Mouse (Mus musculus) limb, embryonic 12.5 days (tissue): Measurements from ENCODE around the gene Cercam. TPM values are rescaled to one million over a fixed set of nuclear protein-coding genes. Genes with fewer than 3 reads are reported as not detected.
A peak's percentile ranks its signal among the peaks of the same experiment; 100 is the strongest.

Source experiments
- ATAC-seq: fragments of 200-750 bp; cut with Nextera tagmentation; 2 replicates; pipeline ENCODE4 v1.8.0; 2017; ENCODE audit warnings: low read depth, moderate TSS enrichment; ENCODE audit not compliant: insufficient number of reproducible peaks, insufficient read depth, low FRiP score, low TSS enrichment
- H3K27ac ChIP-seq: fragments of 300-500 bp; sonication (generic); 2 replicates; pipeline ENCODE4 v1.5.1; 2016; ENCODE audit warnings: mild to moderate bottlenecking, moderate library complexity
- H3K27me3 ChIP-seq: fragments of 300-500 bp; sonication (generic); 2 replicates; pipeline ENCODE4 v1.6.1; 2016; ENCODE audit warnings: mild to moderate bottlenecking, moderate library complexity
- H3K36me3 ChIP-seq: fragments of 300-500 bp; sonication (generic); 2 replicates; pipeline ENCODE4 v1.6.1; 2016; ENCODE audit warnings: mild to moderate bottlenecking, moderate library complexity
- H3K4me1 ChIP-seq: fragments of 300-500 bp; sonication (generic); replicated peaks from 2 replicates; pipeline ENCODE4 v1.6.1; 2016
- H3K4me2 ChIP-seq: fragments of 300-500 bp; sonication (generic); 2 replicates; pipeline ENCODE4 v1.6.1; 2016; ENCODE audit warnings: mild to moderate bottlenecking, moderate library complexity
- H3K4me3 ChIP-seq: fragments of 300-500 bp; sonication (generic); replicated peaks from 2 replicates; pipeline ENCODE4 v1.5.1; 2016; ENCODE audit warnings: mild to moderate bottlenecking
- H3K9ac ChIP-seq: fragments of 300-500 bp; sonication (generic); replicated peaks from 2 replicates; pipeline ENCODE4 v1.6.1; 2016; ENCODE audit warnings: mild to moderate bottlenecking, moderate library complexity
- H3K9me3 ChIP-seq: fragments of 300-500 bp; sonication (generic); 2 replicates; pipeline ENCODE4 v1.6.1; 2016; ENCODE audit warnings: mild to moderate bottlenecking, moderate library complexity
- WGBS: fragments of 180-500 bp; shearing (Covaris S2); methylation state at CpG from one replicate; pipeline ENCODE4 v1.1.7; 2016; 5-methylcytosine and 5-hydroxymethylcytosine counted together
- polyA plus RNA-seq: library from polyadenylated mRNA; unstranded; fragments of >200 nt; fragmentation: Nextera tagmentation; extraction: Ambion mirVana; gene quantifications from 2 replicates; pipeline ENCODE4 v1.2.1, GENCODE M21; 2016

The Cercam gene
- polyA plus RNA-seq, 1 experiment from 2014 or later = 15.1 TPM

DNA sequence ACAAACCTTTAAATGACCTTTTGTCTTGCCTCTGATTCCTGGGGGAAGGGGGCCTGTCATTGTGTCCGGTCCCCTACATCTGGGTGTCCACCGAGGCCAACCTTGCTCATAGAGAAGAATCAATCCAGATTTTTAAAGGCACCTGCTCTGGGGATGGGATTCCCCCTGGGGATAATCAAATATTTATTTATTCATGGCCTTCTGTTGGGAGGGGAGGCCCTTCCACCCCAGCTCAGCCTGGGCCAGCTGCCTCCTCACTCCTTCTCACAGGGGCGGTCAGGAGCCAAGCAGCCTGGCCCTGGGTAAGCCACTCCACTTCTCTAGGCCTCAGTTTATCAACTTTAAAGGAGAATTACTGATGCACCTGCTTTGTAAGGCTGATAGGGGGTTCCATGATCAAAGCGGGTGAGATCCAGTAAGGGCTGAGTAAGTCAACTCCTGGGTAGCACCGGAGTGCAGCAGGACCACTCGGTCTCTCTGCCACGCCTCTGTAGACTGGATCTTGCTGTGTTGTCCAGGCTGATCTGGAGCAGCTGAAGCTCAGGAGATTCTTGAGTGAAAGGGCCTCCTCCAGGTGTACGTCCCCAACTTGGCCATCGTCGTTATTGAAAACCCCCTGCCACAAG is 13.3 kb upstream of the Cercam start:
- Histone ChIP-seq H3K27me3 (peaks cover 31% of the 10 kb centered on the region), H3K4me2 (no peak overlapping the region), H3K9ac (no peak overlapping the region), H3K4me1 (no peaks in the 10 kb centered on the region; the same call in 1 of the 2 replicates), H3K36me3 (no peaks in the 10 kb centered on the region), H3K9me3 (no peaks in the 10 kb centered on the region), H3K27ac (no peak overlapping the region), H3K4me3 (no peak overlapping the region)
- 80% methylated on average over 10 of the region's 10 CpGs for WGBS
- no peak for ATAC-seq

DNA sequence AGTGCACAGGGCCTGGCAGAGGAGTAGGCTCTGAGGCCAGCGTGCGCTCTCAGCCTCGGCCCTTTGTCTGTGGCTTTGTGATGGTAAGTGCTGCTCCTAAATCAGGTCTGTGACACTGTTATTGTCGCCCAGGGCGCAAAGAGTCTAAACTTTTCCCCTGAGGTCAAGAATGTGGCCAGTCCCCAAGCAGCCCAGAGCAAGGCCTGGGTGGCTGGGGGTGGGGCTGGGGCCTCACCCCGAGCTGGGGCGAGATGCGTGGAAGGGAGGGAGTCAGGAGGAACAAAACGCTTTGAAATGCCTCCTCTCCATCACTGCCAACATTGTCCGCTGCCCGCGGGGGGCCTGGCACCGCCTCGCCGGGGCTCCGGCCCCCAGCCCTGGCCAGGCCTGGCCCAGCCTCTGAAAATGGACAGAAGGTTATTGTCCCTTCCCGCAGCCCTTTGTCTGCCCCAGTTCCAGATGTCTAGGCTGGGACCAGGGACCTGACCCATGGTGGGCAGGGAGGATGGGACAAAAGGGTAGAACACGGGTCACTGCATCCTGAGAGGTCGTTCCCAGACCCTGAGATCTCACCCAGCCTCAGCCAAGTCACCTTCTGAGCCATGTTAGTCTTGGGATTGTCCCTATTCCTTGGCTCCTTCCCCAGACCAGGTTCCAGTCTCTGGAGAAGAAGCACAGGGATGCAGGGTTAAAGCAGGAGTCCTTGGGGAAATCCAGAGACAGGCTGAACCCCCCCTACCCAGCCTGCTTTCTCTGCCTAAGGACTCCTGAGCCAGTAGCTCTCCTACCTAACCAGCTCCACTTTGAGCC is 12.3 kb upstream of the Cercam start:
- Histone ChIP-seq H3K27me3 (peaks cover 31% of the 10 kb centered on the region), H3K36me3 (no peaks in the 10 kb centered on the region), H3K4me3 (no peak overlapping the region), H3K4me1 (no peaks in the 10 kb centered on the region; the same call in 1 of the 2 replicates), H3K27ac (no peak overlapping the region), H3K4me2 (no peak overlapping the region), H3K9ac (no peak overlapping the region), H3K9me3 (no peaks in the 10 kb centered on the region)
- ATAC-seq = no peak
- WGBS = 14% methylated on average over 19 of the region's 19 CpGs

DNA sequence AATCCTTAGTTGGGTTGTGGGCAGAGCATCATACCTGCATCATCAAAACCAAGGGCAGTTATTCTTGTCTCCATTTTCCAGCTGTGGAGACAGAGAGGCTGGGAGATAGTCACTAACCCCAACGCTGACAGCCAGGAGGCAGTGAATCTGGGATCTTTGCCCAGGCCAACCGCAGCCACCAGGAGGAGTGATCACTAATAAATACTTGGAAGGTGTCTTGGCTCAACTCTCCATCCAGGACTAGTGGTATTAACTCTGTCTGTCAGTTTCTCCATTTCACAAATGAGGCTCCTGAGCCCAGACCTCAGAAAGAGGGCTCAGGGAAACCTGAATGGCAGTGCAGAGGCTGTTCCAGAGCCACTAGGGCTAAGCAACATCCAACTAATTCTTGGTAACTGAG is 11.6 kb upstream of the Cercam start:
- Histone ChIP-seq H3K4me3 (no peak overlapping the region), H3K36me3 (no peaks in the 10 kb centered on the region), H3K27ac (no peak overlapping the region), H3K4me2 (no peak overlapping the region), H3K9me3 (no peaks in the 10 kb centered on the region), H3K4me1 (no peaks in the 10 kb centered on the region; the same call in 1 of the 2 replicates), H3K9ac (no peak overlapping the region), H3K27me3 (peaks cover 31% of the 10 kb centered on the region)
- ATAC-seq = no peak
- WGBS = 48% methylated on average over 2 of the region's 2 CpGs

DNA sequence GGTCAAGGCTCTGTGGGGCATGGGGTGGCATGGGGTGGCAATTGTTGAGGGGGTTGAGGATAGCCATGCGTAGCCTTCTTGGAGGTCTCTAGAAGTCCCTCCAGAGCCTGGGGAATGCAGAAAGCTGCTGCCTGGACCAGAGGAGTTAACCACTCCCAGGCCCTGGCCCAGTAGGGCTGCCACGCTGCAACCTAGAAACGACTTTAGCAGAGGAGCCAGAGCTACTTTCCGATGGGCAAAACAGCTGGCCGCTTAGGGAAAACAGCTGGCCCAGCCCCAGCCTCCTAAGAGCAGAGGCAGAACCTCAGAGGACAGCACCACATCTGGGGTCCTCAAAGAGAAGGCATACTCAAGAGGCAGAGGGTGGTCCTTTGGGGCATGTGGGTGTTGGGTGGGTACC is 11.0 kb upstream of the Cercam start:
- Histone ChIP-seq H3K9ac (no peak overlapping the region), H3K4me1 (no peaks in the 10 kb centered on the region; the same call in 1 of the 2 replicates)
- 57% methylated on average over 5 of the region's 5 CpGs for WGBS

DNA sequence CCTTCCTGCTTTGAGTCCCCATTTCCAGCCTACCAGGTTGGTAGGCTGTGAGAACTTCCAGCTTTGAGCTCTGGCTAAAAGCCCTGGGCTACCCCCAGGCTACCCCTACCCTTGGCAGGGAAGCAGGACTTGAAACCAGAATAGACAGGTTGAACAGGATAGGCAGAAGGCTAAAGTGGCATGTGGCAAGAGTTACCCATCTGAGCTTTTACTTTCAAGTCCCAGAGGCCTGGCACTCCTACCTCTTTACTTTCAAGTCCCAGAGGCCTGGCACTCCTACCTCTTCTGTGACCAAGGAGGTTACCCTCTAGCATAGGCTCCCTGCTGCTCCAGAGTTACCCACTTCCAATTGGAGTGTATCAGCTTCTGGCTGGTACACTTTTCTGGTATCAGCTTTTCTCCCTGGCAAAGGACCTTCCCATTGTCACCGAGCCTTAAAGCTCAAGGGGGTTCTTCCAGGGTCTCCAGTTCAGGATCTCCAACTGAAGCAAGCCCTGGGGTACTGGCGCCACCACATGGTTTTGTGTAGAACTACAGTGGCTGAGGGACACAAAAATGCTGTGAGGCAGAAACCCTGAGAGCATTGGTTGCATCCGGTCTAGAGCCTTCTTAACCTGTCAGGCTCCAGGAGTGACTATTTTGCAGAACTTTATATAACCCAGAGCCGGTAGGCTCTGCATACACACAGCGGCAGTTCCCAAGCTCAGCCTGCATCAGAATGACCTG is 10.1 kb upstream of the Cercam start:
- no peak for ATAC-seq
- 10% methylated on average over 5 of the region's 5 CpGs for WGBS
- no peak overlapping the region for H3K4me3 ChIP-seq
- H3K36me3 ChIP-seq = no peaks in the 10 kb centered on the region
- no peaks in the 10 kb centered on the region for H3K9me3 ChIP-seq
- peaks cover 23% of the 10 kb centered on the region for H3K27me3 ChIP-seq
- no peak overlapping the region for H3K27ac ChIP-seq
- no peak overlapping the region for H3K9ac ChIP-seq
- H3K4me1 ChIP-seq = no peaks in the 10 kb centered on the region; the same call in 1 of the 2 replicates
- H3K4me2 ChIP-seq = no peak overlapping the region

More for the DNA sequence above, 11.0 kb upstream of the Cercam start:
- no peak for ATAC-seq
- Histone ChIP-seq H3K27me3 (peaks cover 29% of the 10 kb centered on the region), H3K36me3 (no peaks in the 10 kb centered on the region), H3K4me3 (no peak overlapping the region), H3K27ac (no peak overlapping the region), H3K9me3 (no peaks in the 10 kb centered on the region), H3K4me2 (no peak overlapping the region)

DNA sequence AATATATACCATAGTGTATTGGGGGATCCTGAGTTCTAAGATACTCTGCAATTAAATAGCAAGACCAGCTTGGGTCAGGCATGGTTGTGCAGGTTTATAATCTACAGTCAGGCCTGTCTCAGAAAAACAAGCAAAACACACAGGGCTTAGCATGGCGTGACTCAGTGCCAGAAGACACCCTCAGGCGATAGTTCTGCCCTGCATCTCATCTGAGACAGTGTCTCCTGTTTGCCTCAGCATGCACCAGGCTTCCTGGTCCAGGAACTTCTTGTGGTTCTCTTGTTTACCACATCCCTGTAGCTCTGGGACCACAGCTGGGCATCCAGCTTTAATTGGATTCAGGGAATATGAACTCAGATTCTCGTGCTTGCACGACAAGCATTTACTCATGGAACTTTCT is 3.8 kb upstream of the Cercam start:
- Histone ChIP-seq H3K4me3 (no peak overlapping the region), H3K27ac (no peak overlapping the region), H3K36me3 (no peaks in the 10 kb centered on the region), H3K9ac (no peak overlapping the region), H3K9me3 (no peaks in the 10 kb centered on the region), H3K27me3 (no peaks in the 10 kb centered on the region), H3K4me1 (peaks cover 7% of the 10 kb centered on the region), H3K4me2 (no peak overlapping the region)
- ATAC-seq = no peak
- 73% methylated on average over 4 of the region's 4 CpGs for WGBS

DNA sequence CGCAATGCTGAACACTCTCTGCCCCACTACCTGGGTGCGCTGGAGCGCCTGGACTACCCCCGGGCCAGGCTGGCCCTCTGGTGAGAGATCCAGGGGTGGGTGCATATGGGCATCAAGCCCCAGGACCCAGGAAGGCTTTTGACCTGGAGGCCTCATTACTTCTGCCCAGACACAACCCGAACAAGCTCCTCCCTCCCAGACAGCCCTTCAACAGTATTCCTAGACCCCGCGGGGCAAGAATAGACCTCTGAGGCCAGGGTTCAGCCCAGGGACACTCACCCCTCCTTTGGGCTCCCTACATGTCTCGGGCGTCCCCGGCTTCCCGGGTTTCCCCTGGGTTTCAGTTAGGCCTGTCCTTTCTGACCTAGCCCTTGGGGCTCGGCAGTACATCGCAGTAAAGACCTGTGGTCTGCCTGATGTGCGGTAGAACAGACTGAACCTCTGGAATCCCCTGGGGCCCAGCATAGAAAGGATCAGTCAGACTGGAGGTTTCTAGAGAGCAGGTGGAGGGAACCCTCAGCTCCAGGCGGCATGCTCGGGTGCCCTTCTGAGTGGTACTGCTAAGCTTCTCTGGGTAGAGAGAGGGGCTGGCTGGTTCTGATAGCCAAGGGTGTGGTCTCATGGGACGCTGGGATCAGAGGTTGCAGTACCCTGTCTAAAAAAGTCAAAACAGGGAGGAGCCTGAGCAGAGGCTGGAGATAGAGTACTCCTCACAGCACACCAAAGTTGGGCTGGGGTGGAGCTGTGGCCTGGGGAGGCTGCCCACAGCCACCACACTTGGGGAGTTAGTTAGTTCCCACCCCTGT is 885 bp downstream of the Cercam start:
- 0 out of 2 replicates have a peak overlapping the region, but pooled peaks have one; percentile 54 for H3K27ac ChIP-seq
- WGBS = 3% methylated on average over 17 of the region's 17 CpGs
- H3K4me1 ChIP-seq = peaks cover 15% of the 10 kb centered on the region
- H3K4me3 ChIP-seq = peak overlapping the region; percentile 57
- peak overlapping the region; percentile 71 for H3K9ac ChIP-seq
- H3K36me3 ChIP-seq = no peaks in the 10 kb centered on the region
- H3K4me2 ChIP-seq = peak overlapping the region; percentile 93
- H3K9me3 ChIP-seq = no peaks in the 10 kb centered on the region
- no peaks in the 10 kb centered on the region for H3K27me3 ChIP-seq
- ATAC-seq = no peak; the same call in 1 of the 2 replicates

DNA sequence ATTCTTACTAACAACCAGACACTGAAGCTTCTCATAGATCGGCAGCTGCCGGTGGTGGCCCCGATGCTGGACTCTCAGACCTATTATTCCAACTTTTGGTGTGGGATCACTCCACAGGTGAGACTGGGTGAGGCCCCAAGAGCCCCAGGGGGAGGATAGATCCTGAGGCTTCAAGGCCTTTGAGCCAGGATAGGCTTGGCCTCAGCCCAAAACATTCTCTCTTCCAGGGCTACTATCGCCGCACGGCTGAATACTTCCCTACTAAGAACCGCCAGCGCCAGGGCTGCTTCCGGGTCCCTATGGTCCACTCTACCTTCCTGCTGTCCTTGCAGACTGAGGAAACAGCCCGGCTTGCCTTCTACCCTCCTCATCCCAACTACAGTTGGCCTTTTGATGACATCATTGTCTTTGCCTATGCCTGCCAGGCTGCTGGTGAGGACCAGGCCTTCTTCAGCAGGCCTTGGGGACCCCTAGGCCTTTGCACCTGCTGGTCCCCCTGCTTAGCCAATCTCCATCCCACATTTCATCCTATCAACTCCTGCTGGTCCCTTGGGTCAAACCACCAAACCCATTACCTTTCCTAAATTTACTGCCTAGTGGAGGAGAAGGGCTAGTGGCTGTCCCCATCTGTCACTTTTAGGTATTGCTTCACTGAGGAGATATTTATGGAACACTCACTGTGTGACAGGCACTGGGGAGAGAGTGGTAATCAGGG is 3.8 kb downstream of the Cercam start:
- 95% methylated on average over 10 of the region's 10 CpGs for WGBS
- H3K36me3 ChIP-seq = peaks cover 10% of the 10 kb centered on the region; the same call in 1 of the 2 replicates
- H3K27me3 ChIP-seq = no peaks in the 10 kb centered on the region
- H3K4me1 ChIP-seq = peaks cover 15% of the 10 kb centered on the region
- H3K27ac ChIP-seq = no peak overlapping the region
- ATAC-seq = no peak
- H3K9me3 ChIP-seq = no peaks in the 10 kb centered on the region
- no peak overlapping the region for H3K4me3 ChIP-seq
- H3K4me2 ChIP-seq = no peak overlapping the region
- H3K9ac ChIP-seq = no peak overlapping the region

DNA sequence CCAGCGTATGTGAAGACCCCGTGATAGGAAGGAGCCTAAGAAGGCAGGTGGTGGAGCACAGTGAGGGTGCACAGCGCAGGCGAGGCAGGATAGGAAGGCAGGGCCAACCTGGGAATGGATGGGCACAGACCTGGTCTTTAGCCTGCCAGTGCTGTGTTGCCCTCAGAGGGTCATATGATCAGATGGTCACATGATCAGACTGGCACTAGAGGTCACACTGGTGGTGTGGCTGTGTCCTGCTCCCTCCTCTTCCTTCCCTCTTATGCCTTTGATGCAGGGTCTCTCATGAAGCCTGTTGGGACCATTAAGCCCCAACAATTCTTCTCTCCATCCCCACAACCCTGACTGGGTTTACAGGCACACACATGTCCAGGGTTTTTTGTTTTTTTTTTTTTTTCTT is 4.8 kb downstream of the Cercam start:
- WGBS = 87% methylated on average over 4 of the region's 4 CpGs
- H3K9ac ChIP-seq = no peak overlapping the region
- no peak for ATAC-seq
- no peak overlapping the region for H3K27ac ChIP-seq
- no peak overlapping the region for H3K4me2 ChIP-seq
- H3K4me1 ChIP-seq = peaks cover 15% of the 10 kb centered on the region
- H3K4me3 ChIP-seq = no peak overlapping the region
- H3K27me3 ChIP-seq = no peaks in the 10 kb centered on the region
- no peaks in the 10 kb centered on the region for H3K9me3 ChIP-seq
- H3K36me3 ChIP-seq = peaks cover 15% of the 10 kb centered on the region; the same call in 1 of the 2 replicates

DNA sequence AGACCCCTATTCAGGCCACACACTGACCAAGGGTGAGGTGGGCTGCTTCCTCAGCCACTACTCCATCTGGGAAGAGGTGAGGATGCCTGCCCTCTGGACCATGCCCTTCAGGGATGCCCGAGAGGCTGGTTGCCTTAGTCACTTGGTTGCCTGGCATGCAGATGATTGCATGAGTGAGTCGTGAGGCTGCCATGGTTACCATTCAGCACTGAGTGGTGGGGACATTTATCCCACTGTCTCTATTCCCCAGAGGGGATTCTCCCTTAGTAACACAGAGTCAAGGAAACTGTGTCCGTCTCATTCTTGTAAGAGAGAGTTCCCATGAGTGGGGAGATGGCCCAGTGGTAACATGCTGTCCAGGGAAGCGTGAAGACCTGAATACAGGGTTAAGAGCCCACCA is 9.1 kb downstream of the Cercam start:
- H3K27me3 ChIP-seq = peaks cover 6% of the 10 kb centered on the region; the same call in 1 of the 2 replicates
- H3K4me1 ChIP-seq = no peaks in the 10 kb centered on the region
- H3K4me2 ChIP-seq = no peak overlapping the region
- no peak for ATAC-seq
- no peak overlapping the region for H3K9ac ChIP-seq
- WGBS = 80% methylated on average over 4 of the region's 4 CpGs
- H3K36me3 ChIP-seq = peaks cover 28% of the 10 kb centered on the region; the same call in 1 of the 2 replicates
- H3K27ac ChIP-seq = no peak overlapping the region
- no peak overlapping the region for H3K4me3 ChIP-seq
- H3K9me3 ChIP-seq = 0 out of 2 replicates have a peak, but pooled peaks cover 5% of the 10 kb centered on the region
